Mouse (Mus musculus): ENCODE data around the gene Cnot9.
"Not testable (repeated sequence)": the region's sequence is repeated elsewhere in the genome, so short reads cannot be mapped to it uniquely, and the experiment has no call there.

Cnot9 gene

GRCm38 (mm10) chr1:74505721-74506464 lies at the start of gene Cnot9:
Cnot9 (plus strand) TSS chr1:74506058.
- DNase-seq (ENCODE audit: low spot score in 2 of 2), result peak; percentile 100

- peak in 1 of 2 experiments; percentile 27 for DNase-seq (ENCODE audit: low spot score in 2 of 2)
Measured at GRCm38 (mm10) chr1:74460273-74460672, 45.6 kb upstream of the Cnot9 start.

GRCm38 (mm10) chr1:74485792-74486191 lies 20.1 kb upstream of the Cnot9 start:
- DNase-seq (ENCODE audit: low spot score in 2 of 2), result no peak

GRCm38 (mm10) chr1:74501106-74501505 lies 4.8 kb upstream of the Cnot9 start:
- no peak for DNase-seq (ENCODE audit: low spot score in 2 of 2)

GRCm38 (mm10) chr1:74505393-74505720 lies 501 bp upstream of the Cnot9 start:
- DNase-seq (ENCODE audit: low spot score in 2 of 2), result no peak

GRCm38 (mm10) chr1:74506471-74506881 lies 618 bp downstream of the Cnot9 start:
- peak; percentile 12 to 43 for DNase-seq (ENCODE audit: low spot score in 2 of 2)

- no peak for DNase-seq (ENCODE audit: low spot score in 2 of 2)
Measured at GRCm38 (mm10) chr1:74507780-74508179, 1.9 kb downstream of the Cnot9 start.

- no peak for DNase-seq (ENCODE audit: low spot score in 2 of 2)
Measured at GRCm38 (mm10) chr1:74511306-74511705, 5.4 kb downstream of the Cnot9 start.

GRCm38 (mm10) chr1:74512999-74513398 lies 7.1 kb downstream of the Cnot9 start:
- not testable (repeated sequence) for DNase-seq (ENCODE audit: low spot score in 2 of 2)

- no peak for DNase-seq (ENCODE audit: low spot score in 2 of 2)
Measured at GRCm38 (mm10) chr1:74519875-74520274, 14.0 kb downstream of the Cnot9 start.

- no peak for DNase-seq (ENCODE audit: low spot score in 2 of 2)
Measured at GRCm38 (mm10) chr1:74524746-74525145, 18.9 kb downstream of the Cnot9 start.

GRCm38 (mm10) chr1:74528589-74528988 lies 22.7 kb downstream of the Cnot9 start:
- DNase-seq (ENCODE audit: low spot score in 2 of 2), result no peak

- DNase-seq (ENCODE audit: low spot score in 2 of 2), result no peak
Measured at GRCm38 (mm10) chr1:74538650-74539049, 32.8 kb downstream of the Cnot9 start.

GRCm38 (mm10) chr1:74542451-74542961 lies 36.6 kb downstream of the Cnot9 start, which contains the start of gene Plcd4:
Plcd4 (plus strand) TSS chr1:74542888.
- no peak for DNase-seq (ENCODE audit: low spot score in 2 of 2)

GRCm38 (mm10) chr1:74544184-74544583 lies 38.3 kb downstream of the Cnot9 start, which contains the start of gene Usp37:
Usp37 (minus strand) TSS chr1:74544284.
- no peak for DNase-seq (ENCODE audit: low spot score in 2 of 2)

GRCm38 (mm10) chr1:74559061-74559460 lies 53.2 kb downstream of the Cnot9 start:
- DNase-seq (ENCODE audit: low spot score in 2 of 2), result no peak

GRCm38 (mm10) chr1:74565834-74566233 lies 60.0 kb downstream of the Cnot9 start:
- no peak for DNase-seq (ENCODE audit: low spot score in 2 of 2)

GRCm38 (mm10) chr1:74569739-74570719 lies 64.2 kb downstream of the Cnot9 start:
- no peak for DNase-seq (ENCODE audit: low spot score in 2 of 2)
